Mouse (Mus musculus): ENCODE measurements around the gene Eif4enif1.
"Not testable (repeated sequence)": the region's sequence is repeated elsewhere in the genome, so short reads cannot be mapped to it uniquely, and the experiment has no call there.

GRCm38 (mm10) chr11:3200636-3201035 lies 1.6 kb upstream of the Eif4enif1 start:
- TF ChIP-seq CTCF, EP300 (IDR thresholded peaks at IDR 0.05; ENCODE audit: low read depth): not testable (repeated sequence)
